Mouse (Mus musculus) intestine, embryonic 14.5 days (tissue): ENCODE results near the gene Taf1. TPM values are rescaled to one million over a fixed set of nuclear protein-coding genes. Genes with fewer than 3 reads are reported as not detected.
A peak's percentile ranks its signal among the peaks of the same experiment; 100 is the strongest.

ENCODE experiments used
- ATAC-seq: fragments of 200-750 bp; cut with Nextera tagmentation; replicated peaks from 2 replicates; pipeline ENCODE4 v1.8.0; 2017; ENCODE audit warnings: low read depth, moderate number of reproducible peaks, moderate TSS enrichment, moderate library complexity; ENCODE audit not compliant: low FRiP score, low TSS enrichment
- DNase-seq: peaks from one replicate; pipeline ENCODE4 v3.0.0-alpha.2; 2018; ENCODE audit warnings: low spot score
- H3K27ac ChIP-seq: fragments of 300-500 bp; sonication (generic); 2 replicates; pipeline ENCODE4 v1.5.1; 2014; ENCODE audit warnings: low read depth, mild to moderate bottlenecking, control low read depth
- H3K27me3 ChIP-seq: fragments of 300-500 bp; sonication (generic); replicated peaks from 2 replicates; pipeline ENCODE4 v1.6.1; 2014; ENCODE audit warnings: low read length, control low read depth; ENCODE audit not compliant: control insufficient read depth, insufficient read depth
- H3K36me3 ChIP-seq: fragments of 300-500 bp; sonication (generic); 2 replicates; pipeline ENCODE4 v1.6.1; 2014; ENCODE audit warnings: low read length, control low read depth; ENCODE audit not compliant: control insufficient read depth, insufficient read depth
- H3K4me1 ChIP-seq: fragments of 300-500 bp; sonication (generic); replicated peaks from 2 replicates; pipeline ENCODE4 v1.6.1; 2014; ENCODE audit warnings: low read length, control low read depth, mixed read lengths; ENCODE audit not compliant: control insufficient read depth, insufficient read depth
- H3K4me2 ChIP-seq: fragments of 300-500 bp; sonication (generic); 2 replicates; pipeline ENCODE4 v1.6.1; 2014; ENCODE audit warnings: low read length
- H3K4me3 ChIP-seq: fragments of 300-500 bp; sonication (generic); 2 replicates; pipeline ENCODE4 v1.5.1; 2014; ENCODE audit warnings: low read depth, low read length, control low read depth, mixed read lengths
- H3K9ac ChIP-seq: fragments of 300-500 bp; sonication (generic); 2 replicates; pipeline ENCODE4 v1.6.1; 2014; ENCODE audit warnings: mild to moderate bottlenecking, low read length
- H3K9me3 ChIP-seq: fragments of 300-500 bp; sonication (generic); 2 replicates; pipeline ENCODE4 v1.6.1; 2016; ENCODE audit warnings: low read length, control low read depth; ENCODE audit not compliant: control insufficient read depth
- WGBS: fragments of 180-500 bp; shearing (Covaris S2); extraction: QIAGEN DNeasy Blood & Tissue Kit; methylation state at CpG from one replicate; pipeline ENCODE4 v1.1.7; 2014; 5-methylcytosine and 5-hydroxymethylcytosine counted together
- polyA plus RNA-seq: library from polyadenylated mRNA; unstranded; fragments of >200 nt; fragmentation: Nextera tagmentation; extraction: Ambion mirVana; gene quantifications from 2 replicates; pipeline ENCODE4 v1.2.1, GENCODE M21; 2014

Gene Taf1
- polyA plus RNA-seq, 1 experiment from 2014 or later: 18.0 TPM

DNA sequence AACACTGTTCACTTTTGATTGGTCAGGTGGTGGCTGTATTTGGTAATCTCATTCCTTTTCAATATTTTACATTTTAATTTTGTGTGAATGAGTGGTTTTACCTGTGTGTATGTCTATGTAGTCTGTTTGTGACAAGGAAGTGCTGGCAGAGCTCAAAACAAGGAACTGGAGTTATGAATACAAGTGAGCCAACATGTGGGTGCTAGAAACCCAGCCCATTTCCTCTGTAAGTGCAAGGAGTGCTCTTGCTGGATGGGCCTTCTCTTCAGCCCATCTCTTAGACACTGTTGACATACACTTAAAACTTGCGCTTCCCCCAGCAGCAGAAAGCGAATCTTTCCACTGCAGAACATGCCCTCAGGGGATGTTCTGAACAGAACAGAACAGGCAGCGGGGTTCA, 83.6 kb downstream of the Taf1 start:
- H3K4me2 ChIP-seq: no peak overlapping the region
- 0 out of 2 replicates have a peak, but pooled peaks cover 4% of the 10 kb centered on the region for H3K27me3 ChIP-seq
- H3K4me3 ChIP-seq: no peak overlapping the region
- ATAC-seq (no peak), DNase-seq (no peak)
- H3K9ac ChIP-seq: no peak overlapping the region
- no peaks in the 10 kb centered on the region for H3K4me1 ChIP-seq
- no peaks in the 10 kb centered on the region for H3K9me3 ChIP-seq
- no peaks in the 10 kb centered on the region for H3K36me3 ChIP-seq
- no peak overlapping the region for H3K27ac ChIP-seq
- 87% methylated on average over 3 of the region's 3 CpGs for WGBS

GRCm38 (mm10) chrX:101617889-101618288, 85.4 kb downstream of the Taf1 start:
- no peaks in the 10 kb centered on the region for H3K36me3 ChIP-seq
- 66% methylated on average over 10 of the region's 10 CpGs for WGBS
- H3K4me3 ChIP-seq: no peak overlapping the region
- H3K27me3 ChIP-seq: 0 out of 2 replicates have a peak, but pooled peaks cover 4% of the 10 kb centered on the region
- no peaks in the 10 kb centered on the region for H3K4me1 ChIP-seq
- H3K4me2 ChIP-seq: no peak overlapping the region
- DNase-seq (no peak), ATAC-seq (no peak)
- no peaks in the 10 kb centered on the region for H3K9me3 ChIP-seq
- H3K9ac ChIP-seq: no peak overlapping the region
- H3K27ac ChIP-seq: no peak overlapping the region

DNA sequence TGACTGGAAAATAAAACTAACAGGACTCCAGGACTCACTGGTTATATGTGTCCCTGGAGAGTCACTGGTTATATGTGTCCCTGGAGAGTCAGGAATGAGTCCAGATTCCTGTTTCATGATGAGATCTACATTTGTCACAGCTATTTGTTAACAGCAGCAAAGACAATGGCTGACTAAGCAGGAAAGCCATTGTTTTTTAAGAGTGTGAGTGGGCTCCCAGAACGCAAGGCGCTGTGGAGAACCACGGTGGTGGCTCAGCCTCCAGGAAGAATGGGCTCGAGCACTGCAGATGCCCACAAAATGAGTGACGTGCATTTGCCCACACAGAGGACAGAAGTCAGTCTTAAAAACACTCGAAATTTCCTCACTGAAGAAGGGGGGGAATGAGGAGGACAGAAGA, 87.8 kb downstream of the Taf1 start:
- 58% methylated on average over 6 of the region's 6 CpGs for WGBS
- no peaks in the 10 kb centered on the region for H3K27me3 ChIP-seq
- no peak overlapping the region for H3K4me3 ChIP-seq
- no peak overlapping the region for H3K9ac ChIP-seq
- H3K4me1 ChIP-seq: no peaks in the 10 kb centered on the region
- H3K36me3 ChIP-seq: no peaks in the 10 kb centered on the region
- DNase-seq: no peak
- ATAC-seq: no peak
- H3K9me3 ChIP-seq: no peaks in the 10 kb centered on the region
- no peak overlapping the region for H3K4me2 ChIP-seq
- H3K27ac ChIP-seq: no peak overlapping the region

- Histone ChIP-seq H3K27ac (no peak overlapping the region), H3K27me3 (no peaks in the 10 kb centered on the region), H3K4me2 (no peak overlapping the region), H3K36me3 (no peaks in the 10 kb centered on the region), H3K4me3 (no peak overlapping the region), H3K9ac (no peak overlapping the region), H3K4me1 (no peaks in the 10 kb centered on the region), H3K9me3 (no peaks in the 10 kb centered on the region)
- 43% methylated on average over 3 of the region's 3 CpGs for WGBS
- DNase-seq (no peak), ATAC-seq (no peak)
Measured at GRCm38 (mm10) chrX:101622539-101622938, 90.0 kb downstream of the Taf1 start.

- H3K4me2 ChIP-seq: no peak overlapping the region
- H3K27me3 ChIP-seq: 0 out of 2 replicates have a peak, but pooled peaks cover 11% of the 10 kb centered on the region
- no peak overlapping the region for H3K4me3 ChIP-seq
- H3K9ac ChIP-seq: no peak overlapping the region
- no peak overlapping the region for H3K27ac ChIP-seq
- H3K9me3 ChIP-seq: no peaks in the 10 kb centered on the region
- ATAC-seq (no peak), DNase-seq (no peak)
- no peaks in the 10 kb centered on the region for H3K4me1 ChIP-seq
- H3K36me3 ChIP-seq: no peaks in the 10 kb centered on the region
- WGBS: 52% methylated on average over 7 of the region's 9 CpGs
Measured at GRCm38 (mm10) chrX:101636821-101637525, 104.4 kb downstream of the Taf1 start.

- no peaks in the 10 kb centered on the region for H3K36me3 ChIP-seq
- H3K4me3 ChIP-seq: peak overlapping the region; percentile 69; the same call in 1 of the 2 replicates
- peak overlapping the region; percentile 50 for H3K4me2 ChIP-seq
- ATAC-seq (no peak), DNase-seq (no peak)
- 29% methylated on average over 3 of the region's 3 CpGs for WGBS
- no peaks in the 10 kb centered on the region for H3K9me3 ChIP-seq
- H3K27me3 ChIP-seq: 0 out of 2 replicates have a peak, but pooled peaks cover 11% of the 10 kb centered on the region
- no peak overlapping the region for H3K9ac ChIP-seq
- no peak overlapping the region; the same call in 1 of the 2 replicates for H3K27ac ChIP-seq
- 0 out of 2 replicates have a peak, but pooled peaks cover 4% of the 10 kb centered on the region for H3K4me1 ChIP-seq
Measured at GRCm38 (mm10) chrX:101638856-101639255, 106.3 kb downstream of the Taf1 start.

- Histone ChIP-seq H3K9ac (peak overlapping the region; percentile 34; the same call in 1 of the 2 replicates), H3K9me3 (no peaks in the 10 kb centered on the region), H3K27me3 (0 out of 2 replicates have a peak, but pooled peaks cover 11% of the 10 kb centered on the region), H3K27ac (peak overlapping the region; percentile 47; the same call in 1 of the 2 replicates), H3K36me3 (no peaks in the 10 kb centered on the region), H3K4me2 (peak overlapping the region; percentile 50), H3K4me3 (peak overlapping the region; percentile 69), H3K4me1 (0 out of 2 replicates have a peak, but pooled peaks cover 4% of the 10 kb centered on the region)
- 16% methylated on average over 13 of the region's 13 CpGs for WGBS
- DNase-seq: peak; percentile 57
- no peak for ATAC-seq
Measured at GRCm38 (mm10) chrX:101639306-101639705, 106.8 kb downstream of the Taf1 start.

- Histone ChIP-seq H3K9me3 (no peaks in the 10 kb centered on the region), H3K4me1 (0 out of 2 replicates have a peak, but pooled peaks cover 4% of the 10 kb centered on the region), H3K27ac (peak within 1 kb of the TSS; percentile 80), H3K27me3 (0 out of 2 replicates have a peak, but pooled peaks cover 11% of the 10 kb centered on the region), H3K9ac (peak within 1 kb of the TSS; percentile 84), H3K4me3 (peak within 1 kb of the TSS; percentile 69), H3K36me3 (no peaks in the 10 kb centered on the region), H3K4me2 (peak within 1 kb of the TSS; percentile 68)
- peak; percentile 91 for DNase-seq
- ATAC-seq: peak; percentile 91
- WGBS: 9% methylated on average over 23 of the region's 24 CpGs
Measured at GRCm38 (mm10) chrX:101639741-101640166, 107.2 kb downstream of the Taf1 start, which contains the start of gene Ogt. Gene Ogt, plus strand, starts transcription at chrX:101640060.
